Comparison of ENCODE assay signal across 36 mouse cellular contexts in genomic region chr9:62618994-62619393, GRCm38 (mm10). TPM values are rescaled to one million over a fixed set of nuclear protein-coding genes. Genes with fewer than 3 reads are reported as not detected.
"Had no signal": no experiment of that assay in that cellular context is flagged by ENCODE, and none has a peak within 500 bp of the region (broad histone marks: within the 10 kb centered on the region; RNA-seq: fewer than 3 reads in every experiment).

No protein-coding gene starts in this region.

- H3K27me3 ChIP-seq: heart, embryonic 12.5 days; heart, embryonic 13.5 days; heart, embryonic 15.5 days; hindbrain, embryonic 12.5 days; hindbrain, embryonic 13.5 days; hindbrain, embryonic 15.5 days; intestine, embryonic 15.5 days; kidney, embryonic 15.5 days had no signal

- DNase-seq: heart, postnatal 10 days; heart, postnatal 14 days; heart, postnatal 36 days; heart, postnatal 4 days; kidney, adult 11 months; kidney, adult 18-20 months; kidney, adult 2 months; kidney, adult 8-10 months; kidney, adult 9 months; kidney, postnatal 10 days; kidney, postnatal 14 days; kidney, postnatal 25 days; kidney, postnatal 36 days; kidney, postnatal 4 days; layer of hippocampus, adult 9-11 months; layer of hippocampus, postnatal 36 days had no signal

- H3K4me2 ChIP-seq: heart, embryonic 11.5 days; heart, embryonic 12.5 days; heart, embryonic 13.5 days; heart, embryonic 15.5 days; hindbrain, embryonic 12.5 days; hindbrain, embryonic 13.5 days; hindbrain, embryonic 14.5 days; hindbrain, embryonic 15.5 days; intestine, embryonic 15.5 days; kidney, embryonic 15.5 days had no signal

- H3K36me3 ChIP-seq: heart, embryonic 10.5 days; heart, embryonic 12.5 days; heart, embryonic 13.5 days; heart, embryonic 15.5 days; hindbrain, embryonic 10.5 days; hindbrain, embryonic 12.5 days; hindbrain, embryonic 13.5 days; hindbrain, embryonic 15.5 days; intestine, embryonic 15.5 days; kidney, embryonic 15.5 days had no signal

- H3K4me1 ChIP-seq: heart, embryonic 13.5 days; heart, embryonic 15.5 days; hindbrain, embryonic 15.5 days; intestine, embryonic 15.5 days had no signal

- ATAC-seq: hindbrain, embryonic 16.5 days; hindbrain, postnatal 0 days; inflammation-experienced regulatory T-cells, adult 6 months; intestine, embryonic 15.5 days; intestine, embryonic 16.5 days; intestine, postnatal 0 days had no signal

- H3K4me3 ChIP-seq: heart, embryonic 10.5 days; heart, embryonic 12.5 days; heart, embryonic 13.5 days; heart, embryonic 15.5 days; hindbrain, embryonic 10.5 days; hindbrain, embryonic 12.5 days; hindbrain, embryonic 13.5 days; hindbrain, embryonic 15.5 days; intestine, embryonic 15.5 days; kidney, embryonic 15.5 days; layer of hippocampus, adult 2 months had no signal

- H3K27ac ChIP-seq: heart, embryonic 10.5 days; heart, embryonic 13.5 days; heart, embryonic 15.5 days; hindbrain, embryonic 10.5 days; hindbrain, embryonic 12.5 days; hindbrain, embryonic 13.5 days; hindbrain, embryonic 14.5 days; hindbrain, embryonic 15.5 days; hindbrain, postnatal 0 days; intestine, embryonic 15.5 days; kidney, embryonic 15.5 days; kidney, postnatal 0 days; layer of hippocampus, adult 2 months had no signal

- H3K9me3 ChIP-seq: heart, embryonic 10.5 days; heart, embryonic 12.5 days; heart, embryonic 13.5 days; heart, embryonic 15.5 days; hindbrain, embryonic 10.5 days; hindbrain, embryonic 12.5 days; hindbrain, embryonic 13.5 days; hindbrain, embryonic 15.5 days; intestine, embryonic 15.5 days; kidney, embryonic 15.5 days had no signal

- H3K9ac ChIP-seq: heart, embryonic 12.5 days; heart, embryonic 13.5 days; heart, embryonic 15.5 days; hindbrain, embryonic 12.5 days; hindbrain, embryonic 13.5 days; hindbrain, embryonic 14.5 days; hindbrain, embryonic 15.5 days; intestine, embryonic 15.5 days; kidney, embryonic 15.5 days had no signal

RNA-seq across cellular contexts. Expression of gene Itga11, which starts 58.6 kb away (rescaled TPM):
- total RNA-seq: hematopoietic stem cell, adult 5-6 weeks had no signal
